Mouse (Mus musculus) retina, adult 2 months (tissue): ENCODE data around the gene Cep104.

ENCODE experiments used
- DNase-seq: peaks from one replicate; pipeline ENCODE4 v3.0.0-alpha.2; 2012; ENCODE audit warnings: low read depth, low spot score

Cep104 gene

DNA sequence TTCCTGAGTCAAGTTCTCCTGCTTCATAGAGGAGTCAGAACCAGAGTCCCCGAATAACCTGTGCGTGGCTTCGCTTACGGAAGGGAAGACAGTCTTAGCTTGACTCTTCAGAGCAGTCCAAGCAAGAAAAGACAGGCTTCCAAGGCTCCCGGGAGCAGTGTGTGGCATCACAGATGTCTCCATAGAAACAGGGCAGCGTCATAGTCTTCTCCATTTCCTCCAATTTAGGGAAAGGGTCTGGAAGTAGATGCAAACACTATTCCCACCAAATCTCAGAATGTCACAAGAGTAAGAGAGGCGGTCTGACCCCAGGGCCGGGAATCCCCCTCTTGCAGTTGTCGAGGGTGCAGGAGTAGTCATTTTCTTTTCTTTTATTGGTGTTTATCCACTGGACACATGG lies 67.6 kb downstream of the Cep104 start, which contains the start of gene Ccdc27:
TSS of gene Ccdc27 (minus strand) at position 101 of the 400 bp plus-strand sequence.
- no peak for DNase-seq

DNA sequence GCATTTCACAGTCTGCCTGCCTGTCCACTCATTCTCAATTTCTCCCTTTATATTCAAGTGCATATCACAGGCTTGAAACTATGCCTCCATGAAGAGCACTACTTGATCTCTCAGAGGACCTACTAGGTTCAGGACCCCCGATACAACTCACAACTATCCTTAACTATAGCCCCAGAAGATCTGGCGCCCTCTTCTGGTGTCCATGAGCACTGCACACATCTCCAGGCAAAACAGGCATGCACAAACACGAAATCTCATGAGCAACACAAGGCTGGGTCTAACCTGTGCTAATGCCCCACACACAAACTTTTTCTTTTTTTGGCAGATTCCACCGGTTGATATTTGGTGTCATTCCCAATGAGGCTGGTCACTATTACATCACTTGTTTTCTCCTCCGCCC lies 70.8 kb downstream of the Cep104 start:
- no peak for DNase-seq

DNA sequence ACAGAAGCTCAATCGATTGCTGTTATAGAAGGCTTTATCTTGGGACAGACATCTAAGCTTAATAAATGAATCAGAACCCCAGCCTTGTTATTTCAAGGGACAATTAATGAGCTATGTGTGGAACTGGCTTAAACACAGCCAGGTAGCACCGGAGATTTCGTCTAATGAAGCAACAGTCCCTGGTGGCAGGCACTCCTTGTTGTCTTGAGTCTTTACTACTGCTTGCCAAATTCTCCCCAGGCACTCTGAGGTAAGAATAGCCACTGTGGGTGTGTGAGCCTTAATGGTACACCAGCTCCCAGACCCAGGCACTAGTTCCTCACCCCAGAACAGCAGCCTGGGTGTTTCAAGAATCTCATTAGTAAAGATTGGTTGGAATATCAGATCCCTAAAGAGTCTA lies 76.4 kb downstream of the Cep104 start:
- no peak for DNase-seq

DNA sequence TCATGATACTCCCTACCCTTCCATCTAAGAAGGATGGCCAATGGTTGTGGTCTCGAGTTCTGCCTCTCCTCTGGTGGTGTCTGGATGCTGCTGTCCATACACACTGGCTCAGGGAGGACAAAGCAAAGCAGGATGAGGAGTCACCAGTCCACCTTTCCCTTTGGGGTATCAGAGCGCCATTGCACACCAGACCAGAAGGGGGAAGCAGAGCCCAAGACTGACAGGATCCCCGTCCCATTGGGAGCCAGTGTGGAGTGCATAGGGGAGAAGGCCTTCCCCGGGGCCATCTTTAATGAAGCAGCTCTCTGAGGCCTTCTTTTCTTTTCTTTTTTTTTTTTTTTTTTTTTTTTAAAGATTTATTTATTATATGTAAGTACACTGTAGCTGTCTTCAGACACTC lies 78.1 kb downstream of the Cep104 start:
- DNase-seq: no peak

DNA sequence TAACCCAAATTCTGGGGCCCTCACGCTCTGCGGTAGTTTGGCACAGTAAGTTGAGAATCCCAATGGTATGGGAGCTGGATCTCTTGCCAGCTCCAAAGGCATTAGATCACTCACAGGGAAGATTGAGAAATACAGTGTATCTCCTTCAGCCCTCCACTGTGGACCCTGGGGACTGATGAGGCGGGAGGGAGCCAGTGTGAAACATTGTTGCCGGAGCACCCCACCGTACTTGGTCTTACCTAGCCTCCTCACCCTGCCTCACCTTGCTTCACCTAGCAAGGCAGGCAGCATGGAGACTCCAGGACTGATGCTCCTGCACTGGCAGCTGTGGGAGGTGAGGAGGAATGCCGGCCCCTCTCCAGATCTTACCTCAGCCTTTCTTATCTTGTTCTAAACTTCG lies 80.5 kb downstream of the Cep104 start:
- no peak for DNase-seq

DNA sequence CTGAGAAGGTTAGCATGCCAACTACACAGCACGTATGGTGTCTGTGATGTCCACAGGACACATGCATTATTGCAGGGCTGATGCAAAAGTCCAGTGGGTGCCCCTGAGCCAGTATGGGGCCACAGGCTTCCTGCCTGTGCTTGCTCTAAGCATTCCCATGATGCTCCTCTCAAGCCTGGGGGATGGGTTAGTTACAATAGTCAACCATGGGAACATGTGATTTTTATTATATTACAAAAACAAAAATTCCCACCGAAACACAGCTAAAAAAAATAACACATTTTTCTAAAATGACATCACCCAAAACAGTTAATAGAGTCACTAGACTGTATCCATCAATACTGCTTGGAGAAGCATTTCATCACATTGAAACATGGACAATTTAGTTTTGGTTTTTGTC lies 81.1 kb downstream of the Cep104 start:
- DNase-seq: no peak

DNA sequence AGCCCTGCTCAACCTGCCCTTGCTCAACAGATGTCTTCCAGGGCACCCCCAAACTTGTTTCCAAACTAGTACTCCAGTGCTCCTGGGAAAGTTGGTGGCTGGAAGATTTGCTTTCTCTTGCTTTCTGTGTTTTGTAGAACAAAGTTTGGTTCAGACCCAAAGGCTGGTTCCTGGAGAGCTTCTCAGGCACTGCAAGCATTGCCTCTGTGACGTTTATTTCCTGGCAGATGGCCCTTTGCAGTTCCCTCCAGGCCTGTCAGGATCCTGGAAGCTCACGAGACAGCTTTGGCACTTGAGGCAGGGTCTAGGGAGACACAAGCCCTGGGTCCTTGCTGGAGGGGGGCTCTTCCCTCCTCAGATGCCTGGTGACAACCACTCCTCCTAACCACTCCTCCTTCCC lies 81.7 kb downstream of the Cep104 start:
- no peak for DNase-seq

DNA sequence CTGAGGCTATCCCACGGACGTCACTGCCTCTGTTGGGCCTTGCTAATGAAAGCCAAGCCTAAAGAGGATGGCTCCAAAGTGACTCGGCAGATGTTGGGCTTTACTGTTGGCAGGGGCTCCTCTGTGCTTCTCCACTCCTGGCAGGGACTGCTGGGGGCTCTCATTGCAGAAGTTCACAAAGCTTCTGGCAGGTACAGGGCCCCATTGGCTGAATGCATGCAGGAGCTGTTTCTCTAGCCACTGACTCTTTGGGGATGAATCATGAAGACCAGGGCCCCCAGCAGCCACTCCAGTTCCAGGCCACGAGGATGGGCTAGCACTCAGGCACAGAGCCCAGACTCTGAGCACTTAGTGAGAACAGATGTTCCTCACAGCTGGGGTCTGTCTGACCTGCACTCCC lies 82.7 kb downstream of the Cep104 start:
- DNase-seq: no peak
